Mouse (Mus musculus) lung, adult 18-20 months (tissue): ENCODE results near the gene Sema4b.

Experiments
- DNase-seq, 2 experiments: peaks; one replicate each; pipeline ENCODE4 v3.0.0; 2022; ENCODE audit warnings: mixed read lengths in 2 of 2

Gene Sema4b

DNA sequence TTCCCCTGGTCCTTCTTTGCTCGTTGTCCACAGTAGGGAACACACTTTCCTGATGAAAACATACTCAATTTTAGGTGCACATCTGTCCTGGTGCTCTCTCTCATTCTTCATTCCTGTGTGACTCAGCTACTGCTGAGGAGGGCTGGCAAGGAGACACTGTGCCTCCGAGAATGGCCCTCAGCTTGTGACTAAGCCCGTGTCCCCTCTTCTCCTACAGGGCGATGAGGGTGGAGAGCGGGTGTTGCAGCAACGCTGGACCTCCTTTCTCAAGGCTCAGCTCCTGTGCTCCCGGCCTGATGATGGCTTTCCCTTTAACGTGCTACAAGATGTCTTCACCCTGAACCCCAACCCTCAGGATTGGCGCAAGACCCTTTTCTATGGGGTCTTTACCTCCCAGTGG, 32.0 kb downstream of the Sema4b start:
- no peak for DNase-seq

DNA sequence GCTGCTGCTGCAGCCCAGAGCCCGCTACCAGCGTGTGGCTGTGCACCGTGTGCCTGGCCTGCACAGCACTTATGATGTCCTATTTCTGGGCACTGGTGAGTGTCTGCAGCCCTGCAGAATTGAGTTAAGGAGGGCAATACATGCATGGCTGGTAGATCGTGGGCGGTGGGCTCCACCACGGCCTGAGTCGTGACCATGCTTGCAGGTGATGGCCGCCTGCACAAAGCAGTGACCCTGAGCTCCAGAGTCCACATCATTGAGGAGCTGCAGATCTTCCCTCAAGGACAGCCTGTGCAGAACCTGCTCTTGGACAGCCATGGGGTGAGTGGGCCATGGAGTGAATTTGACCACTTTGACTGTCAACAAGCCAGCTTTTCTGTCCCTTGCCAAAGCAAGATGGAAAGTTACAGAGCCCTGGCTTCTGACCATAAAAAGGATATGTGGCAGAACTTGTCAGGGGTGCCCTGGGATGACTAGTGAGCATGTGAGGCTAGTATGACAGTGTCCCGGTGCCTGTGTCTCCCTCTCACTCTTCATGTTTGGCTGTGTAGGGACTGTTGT, 33.7 kb downstream of the Sema4b start:
- no peak for DNase-seq

DNA sequence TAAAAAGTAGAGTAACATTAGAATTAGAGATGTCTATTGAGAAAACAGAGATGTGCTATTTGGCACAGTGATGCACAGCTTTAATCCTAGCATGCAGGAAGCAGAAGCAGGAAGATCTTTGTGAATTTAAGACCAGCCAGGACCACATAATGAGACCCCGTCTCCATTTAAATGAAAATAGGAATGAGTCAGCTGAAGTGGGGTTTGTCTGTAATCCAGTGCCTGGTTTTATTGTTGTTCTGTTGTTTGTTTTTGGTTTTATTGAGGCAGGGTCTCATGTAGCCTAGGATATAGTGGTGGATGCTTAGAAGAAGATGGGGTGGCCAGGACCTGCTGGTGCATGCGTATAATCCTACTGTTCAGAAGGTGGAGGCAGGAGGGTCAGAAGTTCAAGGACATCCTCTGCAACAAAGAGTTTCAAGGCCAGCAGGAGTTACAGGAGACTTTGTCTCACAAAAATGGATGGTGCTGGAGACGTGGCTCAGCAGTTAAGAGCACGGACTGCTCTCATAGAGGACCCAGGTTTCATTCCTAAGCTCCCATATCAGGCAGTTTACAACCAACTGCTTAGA, 34.6 kb downstream of the Sema4b start:
- no peak for DNase-seq

DNA sequence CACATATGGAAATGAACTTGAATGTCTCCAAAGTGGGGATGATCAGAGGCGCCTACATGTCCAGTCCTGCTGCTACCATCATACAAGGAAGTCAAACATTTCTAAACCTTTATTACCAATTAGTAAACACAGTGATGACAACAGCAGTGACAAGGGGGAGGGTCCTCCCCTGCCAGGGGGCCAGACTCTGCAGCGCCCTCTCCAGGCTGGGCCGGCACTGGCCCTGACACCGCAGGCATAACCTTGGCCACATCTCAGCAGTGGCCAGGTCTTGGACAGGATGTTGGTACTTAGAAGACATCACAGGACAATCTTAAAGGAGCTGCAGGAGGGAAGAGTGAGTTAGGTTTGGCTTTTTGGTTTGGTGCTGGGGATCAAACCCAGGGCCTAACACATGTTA, 40.4 kb downstream of the Sema4b start:
- DNase-seq: no peak

DNA sequence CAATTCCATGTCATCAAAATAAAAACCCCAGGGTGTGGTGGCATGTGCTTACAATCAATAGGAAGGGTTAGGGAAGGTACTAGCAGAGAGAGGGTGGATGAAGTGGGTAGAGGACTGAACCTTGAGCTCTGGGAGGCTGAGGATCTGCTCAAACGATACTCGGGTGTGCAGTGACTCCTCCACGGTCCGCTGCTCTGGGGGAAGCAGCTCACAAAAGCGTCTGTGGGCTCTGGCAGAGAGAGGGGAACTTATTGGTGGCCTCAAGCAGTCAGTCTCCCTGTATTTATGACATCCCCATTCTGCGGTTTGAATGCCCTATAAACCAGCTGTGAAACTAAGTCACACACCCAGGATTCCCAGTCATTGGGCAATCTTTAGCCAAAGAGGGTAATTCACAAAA, 43.6 kb downstream of the Sema4b start:
- no peak for DNase-seq

DNA sequence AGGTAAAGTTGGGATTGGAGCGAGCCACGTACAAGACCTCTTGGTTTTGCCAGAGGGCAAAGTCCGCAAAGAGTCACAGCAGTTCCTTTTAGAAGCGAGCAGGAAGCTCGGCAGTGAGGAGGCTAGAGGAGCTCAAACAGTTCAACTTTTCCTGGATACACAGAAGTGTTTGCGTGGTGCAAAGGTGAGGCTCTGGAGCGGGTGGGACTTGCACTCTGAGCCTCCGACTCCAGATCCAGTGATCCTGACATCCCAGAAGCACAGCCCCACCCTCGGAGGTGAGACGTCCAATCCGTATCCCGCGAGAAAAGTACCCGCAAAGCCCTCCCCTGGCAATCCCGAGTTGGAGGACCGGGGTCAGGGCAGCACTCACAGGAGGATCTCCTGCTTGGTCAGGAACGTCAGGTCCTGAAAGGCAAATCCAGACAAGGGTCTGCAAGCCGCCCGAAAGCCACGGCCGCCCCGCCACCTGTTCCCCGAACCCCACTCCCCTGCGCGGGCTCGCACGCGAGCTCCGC, 45.4 kb downstream of the Sema4b start:
- peak in 1 of 2 experiments; percentile 73 for DNase-seq

DNA sequence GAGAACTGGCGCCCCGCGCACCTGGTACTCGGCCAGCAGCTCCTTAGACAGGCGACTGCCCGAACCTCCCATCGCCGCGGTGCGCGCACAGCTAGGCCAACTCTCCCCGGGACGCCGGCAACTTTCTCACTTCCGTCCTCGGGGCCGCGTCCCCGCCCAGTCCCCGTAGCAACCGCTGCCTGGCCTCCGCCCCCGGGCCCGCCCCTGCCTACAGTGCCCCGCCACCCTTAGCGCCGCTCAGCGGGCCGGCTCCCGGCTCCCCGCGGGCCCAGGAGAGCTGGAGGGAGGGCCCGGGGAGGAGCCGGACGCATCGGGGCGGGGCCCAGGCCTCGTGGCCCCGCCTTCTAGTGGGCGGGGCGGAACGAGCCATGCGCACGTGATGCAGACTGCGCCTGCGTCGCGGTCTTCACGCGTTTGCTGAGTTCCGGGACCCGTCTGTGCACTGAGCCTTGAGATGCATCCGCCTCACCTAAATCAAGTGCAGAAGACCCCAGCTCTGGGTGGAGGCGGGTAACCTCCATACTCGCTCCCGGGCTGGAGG, 45.9 kb downstream of the Sema4b start, which contains the start of the genes Cib1 and Gdpgp1:
Gene Cib1, minus strand, starts transcription at position 325 of the 541 bp plus-strand sequence.
Gene Gdpgp1, plus strand, starts transcription at position 377 of the 541 bp plus-strand sequence.
- peak; percentile 97 to 98 for DNase-seq

DNA sequence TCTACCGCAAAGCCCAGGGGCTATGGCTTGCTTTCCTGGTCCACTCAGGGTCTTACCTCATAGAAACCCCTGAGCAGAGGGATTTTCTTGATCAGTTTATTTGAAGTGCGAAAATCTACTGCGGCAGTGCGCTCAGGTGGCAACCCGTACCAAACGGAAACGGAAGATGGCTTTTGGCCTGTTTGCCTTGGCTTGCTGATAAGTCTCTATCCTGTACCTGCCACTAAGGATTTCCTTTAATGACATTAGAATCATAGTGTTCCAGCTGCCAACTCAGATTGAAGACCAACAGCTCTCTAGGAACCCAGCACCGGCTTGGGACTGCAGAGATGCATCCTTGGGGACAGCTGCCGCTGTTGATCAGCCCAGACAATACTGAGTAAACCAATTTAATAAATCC, 47.2 kb downstream of the Sema4b start:
- no peak for DNase-seq

DNA sequence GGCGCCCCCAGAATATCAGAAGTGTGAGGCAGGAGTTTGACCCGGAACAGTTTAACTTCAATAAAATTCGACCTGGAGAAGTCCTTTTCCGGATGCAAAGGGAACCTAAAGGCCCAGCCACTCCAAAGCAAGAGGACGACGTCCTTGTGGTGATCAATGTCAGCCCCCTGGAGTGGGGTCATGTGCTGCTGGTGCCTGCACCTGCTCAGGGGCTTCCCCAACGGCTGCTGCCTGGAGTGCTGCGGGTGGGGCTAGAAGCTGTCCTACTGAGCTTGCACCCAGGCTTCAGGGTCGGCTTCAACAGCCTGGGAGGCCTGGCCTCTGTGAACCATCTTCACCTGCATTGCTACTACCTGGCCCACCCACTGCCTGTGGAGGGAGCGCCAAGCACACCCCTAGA, 51.9 kb downstream of the Sema4b start:
- no peak for DNase-seq

DNA sequence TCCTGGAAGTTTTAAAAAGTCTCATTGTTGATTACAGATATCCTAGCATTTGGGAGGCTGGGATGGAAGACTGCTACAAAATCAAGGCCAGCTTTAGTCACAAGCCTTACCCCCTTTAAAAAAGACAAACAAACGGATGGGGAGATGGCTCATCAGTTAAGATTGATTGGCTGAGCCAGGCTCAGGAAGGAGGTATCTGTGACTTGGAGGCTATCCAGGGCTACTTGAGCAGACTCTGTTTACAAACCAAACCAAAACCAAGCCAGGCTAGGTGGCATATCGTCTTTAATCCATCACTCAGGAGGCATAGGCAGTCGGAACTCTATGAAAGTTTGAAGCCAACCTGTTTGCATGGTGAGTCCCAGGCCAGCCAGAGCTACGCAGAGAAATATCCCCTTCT, 55.0 kb downstream of the Sema4b start:
- no peak for DNase-seq

DNA sequence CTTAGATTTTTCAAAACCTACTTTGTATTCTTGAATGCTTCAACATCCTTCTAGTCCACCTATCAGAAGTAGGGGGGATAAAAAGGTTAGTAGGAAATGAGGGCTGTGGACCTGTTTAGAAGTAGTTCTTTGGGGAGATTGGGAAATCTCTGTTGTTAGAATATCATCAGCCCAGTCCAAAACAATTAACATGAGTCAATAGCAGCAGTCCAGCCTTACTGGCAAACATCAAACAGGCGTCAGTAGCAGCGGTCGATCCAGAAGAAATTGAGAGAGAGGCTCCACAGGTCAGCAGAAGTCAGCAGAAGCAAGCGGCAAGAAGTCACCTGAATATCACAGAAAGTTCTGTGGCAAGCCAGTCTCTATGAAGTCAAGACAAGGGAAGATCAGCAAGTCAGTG, 58.2 kb downstream of the Sema4b start:
- DNase-seq: no peak

DNA sequence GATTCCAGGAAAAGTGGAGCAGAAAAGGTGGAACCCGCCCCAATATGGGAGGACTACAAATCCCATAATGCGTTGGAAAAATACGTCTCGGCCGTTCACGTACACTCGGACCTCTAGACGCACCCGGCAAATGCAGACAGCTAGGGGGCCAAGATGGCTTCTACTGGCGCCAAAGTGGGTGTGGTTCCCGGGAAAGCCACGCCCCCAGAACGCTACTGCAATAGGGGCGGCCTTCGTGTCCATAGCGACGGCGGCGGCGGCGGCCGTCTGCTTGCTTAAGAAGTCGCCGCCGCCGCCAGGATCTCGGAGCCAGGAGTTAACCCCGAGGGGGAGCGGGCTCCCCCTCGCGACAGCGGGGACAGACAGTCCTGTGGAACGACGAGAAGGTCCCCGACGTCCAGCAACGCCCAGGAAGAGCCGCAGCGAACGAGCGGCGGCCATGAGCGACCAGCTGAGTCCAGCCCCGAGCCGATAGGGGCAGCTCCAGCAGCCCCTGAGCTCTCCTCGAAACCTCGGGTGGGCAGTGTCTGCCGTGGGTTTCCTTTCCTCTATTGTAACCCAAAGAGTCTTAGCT, 59.6 kb downstream of the Sema4b start, which contains the start of gene Ttll13:
Gene Ttll13, plus strand, starts transcription at position 229 of the 574 bp plus-strand sequence.
- peak; percentile 98 for DNase-seq

DNA sequence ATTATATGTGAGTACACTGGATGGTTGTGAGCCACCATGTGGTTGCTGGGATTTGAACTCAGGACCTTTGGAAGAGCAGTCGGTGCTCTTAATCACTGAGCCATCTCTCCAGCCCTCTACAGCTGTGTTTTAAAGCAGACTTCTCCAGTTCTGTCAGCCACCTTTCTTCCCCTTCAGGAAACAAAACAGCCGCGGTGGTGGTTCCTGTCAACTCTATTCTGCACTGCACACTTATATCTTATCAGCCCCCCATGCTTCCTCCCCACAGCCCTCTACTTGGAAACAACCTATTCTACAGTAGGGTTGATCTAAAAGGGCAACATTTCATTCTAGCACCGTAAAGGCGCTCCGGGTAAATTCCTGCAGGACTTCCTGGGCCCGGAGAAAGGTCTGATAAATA, 60.2 kb downstream of the Sema4b start:
- DNase-seq: no peak

DNA sequence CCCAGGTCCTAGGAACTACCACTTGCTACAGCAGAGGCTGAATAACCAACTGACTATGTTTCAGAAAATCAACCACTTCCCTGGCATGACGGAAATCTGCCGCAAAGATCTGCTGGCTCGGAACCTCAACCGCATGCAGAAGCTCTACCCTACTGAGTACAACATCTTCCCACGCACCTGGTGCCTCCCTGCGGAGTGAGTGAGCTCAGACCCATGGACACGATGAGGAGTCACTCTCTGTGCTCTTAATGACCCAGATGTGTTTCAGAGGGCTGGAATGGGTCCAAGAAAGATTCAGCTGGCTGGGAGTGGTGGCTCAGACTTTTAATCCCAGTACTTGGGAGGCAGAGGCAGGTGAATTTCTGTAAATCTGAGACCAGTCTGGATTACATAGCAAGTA, 65.8 kb downstream of the Sema4b start:
- DNase-seq: no peak

DNA sequence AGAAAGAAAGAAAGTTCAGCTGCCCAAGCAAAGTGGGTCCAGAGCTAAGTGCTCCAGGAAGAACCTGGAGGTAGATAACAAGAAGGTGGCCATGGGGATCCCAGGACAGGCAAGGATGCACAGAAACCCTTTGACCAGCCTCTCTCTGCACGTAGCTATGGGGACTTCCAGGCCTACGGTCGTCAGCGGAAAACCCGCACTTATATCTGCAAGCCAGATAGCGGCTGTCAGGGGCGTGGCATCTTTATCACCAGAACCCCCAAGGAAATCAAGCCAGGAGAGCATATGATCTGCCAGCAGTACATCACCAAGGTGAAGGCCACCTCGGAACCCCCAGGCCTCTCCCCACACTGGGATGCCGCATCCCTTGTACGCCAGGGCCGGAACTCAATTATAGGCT, 66.2 kb downstream of the Sema4b start:
- DNase-seq: no peak

DNA sequence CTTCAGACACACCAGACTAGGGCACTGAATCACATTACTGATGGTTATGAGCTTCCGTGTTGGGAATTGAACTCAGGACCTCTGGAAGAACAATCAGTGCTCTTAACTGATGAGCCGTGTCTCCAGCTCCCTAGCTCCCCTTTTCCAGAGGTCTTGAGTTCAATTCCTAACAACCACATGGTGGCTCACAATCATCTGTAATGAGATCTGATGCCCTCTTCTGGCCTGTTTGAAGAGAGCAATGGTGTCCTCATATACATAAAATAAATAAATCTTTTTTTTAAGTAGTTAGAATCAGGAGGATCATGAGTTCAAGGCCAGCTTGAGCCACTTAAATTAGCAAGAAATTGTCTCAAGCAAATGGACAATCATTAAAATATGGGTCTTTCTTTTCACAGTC, 69.3 kb downstream of the Sema4b start:
- no peak for DNase-seq

DNA sequence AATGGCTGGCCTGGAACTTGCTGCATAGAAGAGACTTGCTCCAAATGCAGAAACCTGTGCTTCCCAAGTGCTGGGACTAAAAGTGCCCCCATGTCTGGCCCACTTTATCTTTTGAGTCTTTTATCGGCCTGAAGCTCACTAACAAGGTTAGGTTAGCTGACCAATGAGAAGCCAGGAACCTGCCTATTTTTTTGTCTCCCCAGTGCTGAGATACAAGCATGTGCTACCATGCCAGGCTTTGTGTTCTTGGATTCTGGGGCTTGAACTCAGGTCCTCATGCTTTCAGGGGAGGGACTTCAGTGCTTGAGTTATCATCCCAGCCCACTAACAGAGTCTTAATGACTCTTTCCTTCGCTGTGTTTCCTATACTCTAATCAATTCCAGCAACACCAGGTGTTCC, 71.1 kb downstream of the Sema4b start:
- no peak for DNase-seq

DNA sequence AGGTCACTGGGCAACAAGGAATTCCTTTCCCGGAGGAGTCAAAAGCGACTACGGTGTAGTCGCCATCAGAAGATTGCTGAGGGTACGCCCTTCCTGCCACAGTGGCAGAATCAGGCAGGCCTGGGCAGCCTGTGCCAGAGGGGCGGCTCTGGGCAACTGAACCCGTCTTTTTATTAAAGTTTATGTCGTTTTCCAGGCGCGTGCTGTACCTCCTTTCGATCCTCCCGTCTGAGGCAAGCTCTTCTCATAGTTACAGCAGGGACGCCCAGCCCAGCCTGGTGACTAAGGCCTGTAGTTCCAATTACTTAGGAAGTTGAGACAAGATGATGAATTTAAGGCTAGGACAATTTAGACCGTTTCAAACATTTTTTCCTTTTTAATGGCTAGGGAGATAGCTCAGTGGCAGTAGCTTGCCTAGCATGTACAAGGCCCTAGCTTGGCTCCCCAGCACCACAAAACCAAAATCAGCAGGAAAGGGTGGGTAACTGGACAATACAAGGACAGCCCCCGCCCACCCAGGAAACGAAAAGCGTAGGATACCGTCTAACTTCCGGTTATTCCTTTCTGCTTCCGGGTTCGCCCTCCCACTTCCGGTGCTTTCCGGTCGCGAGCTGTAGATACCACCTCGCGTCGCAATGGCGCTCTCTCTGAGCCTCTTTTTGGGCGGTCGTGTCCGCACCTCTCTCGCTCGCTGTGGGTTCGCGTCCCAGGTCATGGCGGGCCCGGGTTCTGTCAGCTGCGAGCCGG, 74.2 kb downstream of the Sema4b start, which contains the start of gene Ngrn:
Gene Ngrn, plus strand, starts transcription at position 591 of the 747 bp plus-strand sequence.
- peak; percentile 87 to 93 for DNase-seq

DNA sequence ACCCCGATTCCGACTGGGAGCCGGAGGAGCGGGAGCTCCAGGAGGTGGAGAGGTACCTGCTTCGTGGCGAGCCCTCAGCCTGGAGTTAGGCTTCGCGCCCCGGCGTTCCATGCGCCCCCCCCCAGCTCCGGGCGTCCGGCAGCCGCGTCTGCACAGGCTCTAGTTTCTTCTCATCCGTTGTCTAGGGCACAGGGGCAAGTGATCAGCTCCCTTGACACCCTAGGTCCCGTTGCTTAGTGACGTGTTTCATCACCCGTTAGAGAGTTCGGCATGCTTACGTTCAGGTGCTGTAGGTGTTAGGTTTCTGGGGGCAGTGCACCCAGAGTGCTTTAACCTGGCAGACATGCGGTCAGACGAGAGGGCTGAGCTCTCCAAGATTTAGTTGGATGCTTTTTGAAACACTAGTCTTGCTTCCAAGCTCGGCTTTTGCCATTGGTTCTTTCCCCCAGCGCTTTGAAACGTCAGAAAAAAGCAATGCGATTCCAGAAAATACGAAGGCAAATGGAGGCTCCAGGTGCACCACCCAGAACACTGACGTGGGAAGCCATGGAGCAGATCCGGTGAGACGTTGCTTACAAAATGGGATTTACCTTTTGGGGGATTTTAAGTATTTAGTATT, 74.8 kb downstream of the Sema4b start:
- DNase-seq: peak in 1 of 2 experiments; percentile 43

DNA sequence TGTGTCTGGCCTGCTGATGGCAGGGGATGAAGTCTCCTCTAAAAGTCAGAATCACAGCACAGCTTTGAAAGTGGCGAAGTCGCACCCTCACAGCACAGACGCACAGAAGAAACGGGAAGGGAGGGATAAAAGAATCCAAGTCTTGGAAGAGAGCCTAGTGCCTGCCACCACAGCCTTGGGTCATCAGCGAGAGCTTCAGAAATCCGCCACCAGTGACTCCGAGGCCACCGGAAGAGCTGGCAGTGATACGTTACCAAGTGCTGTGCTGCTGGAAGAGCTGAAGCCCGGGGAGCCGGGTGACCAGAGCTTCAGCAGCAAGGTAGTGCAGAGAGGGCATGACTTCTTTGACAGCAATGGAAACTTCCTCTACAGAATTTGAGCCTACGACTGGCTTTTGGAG, 78.0 kb downstream of the Sema4b start:
- no peak for DNase-seq

DNA sequence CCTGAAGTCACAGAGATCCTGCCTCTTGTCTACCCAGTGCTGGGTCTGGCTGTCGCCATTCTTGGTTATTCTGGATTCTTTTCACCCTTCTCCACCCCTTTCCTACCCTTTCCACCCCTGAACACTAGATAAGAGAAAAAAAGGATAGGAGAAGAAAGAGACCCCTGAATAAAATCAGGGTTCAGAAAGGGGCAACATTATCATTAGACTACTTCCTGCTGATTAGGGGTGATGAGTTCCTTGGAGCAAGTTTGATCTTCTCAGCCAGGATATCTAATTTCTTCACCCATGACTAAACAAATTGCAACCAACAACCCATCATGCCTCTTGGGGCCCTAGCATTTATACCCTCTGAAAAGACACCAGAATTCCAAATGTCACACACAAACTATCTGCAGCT, 81.1 kb downstream of the Sema4b start:
- no peak for DNase-seq

DNA sequence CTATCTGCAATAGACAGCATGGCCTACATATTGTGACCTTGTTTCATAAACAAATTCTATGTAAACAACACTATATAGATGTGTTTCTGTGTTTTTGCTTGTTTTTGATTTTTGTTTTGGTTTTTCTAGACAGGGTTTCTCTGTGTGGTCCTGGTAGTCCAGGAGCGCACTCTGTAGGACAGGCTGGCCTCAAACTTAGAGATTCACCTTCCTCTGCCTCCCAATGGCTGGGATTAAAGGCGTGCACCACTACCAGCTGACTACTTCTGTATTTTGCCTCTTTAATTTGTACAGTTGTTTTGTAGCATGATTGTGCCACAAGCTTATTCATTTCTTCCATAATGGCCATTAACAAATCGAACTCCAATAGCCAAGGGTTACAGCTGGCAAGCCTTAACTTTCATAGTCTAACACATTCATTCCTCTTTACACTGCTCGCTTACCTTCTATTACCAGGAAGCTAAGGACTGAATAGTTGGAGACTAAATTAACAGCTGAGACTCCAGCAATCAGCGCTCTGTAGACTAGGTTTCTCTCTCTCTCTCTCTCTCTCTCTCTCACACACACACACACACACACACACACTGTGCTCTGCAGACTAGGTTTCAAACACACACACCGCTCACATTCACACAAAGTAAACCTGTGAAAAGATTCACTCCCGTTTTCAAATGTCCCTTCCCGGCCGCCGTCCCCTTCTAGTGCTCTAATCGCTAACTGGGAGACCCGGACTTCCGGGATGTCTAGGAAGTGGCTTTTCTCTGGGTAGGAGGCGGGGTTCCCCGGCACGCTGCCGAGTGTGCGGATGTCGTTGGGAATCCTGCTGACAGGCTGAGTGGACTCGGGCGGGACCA, 82.5 kb downstream of the Sema4b start, which contains the start of gene Vps33b:
Gene Vps33b, plus strand, starts transcription at position 753 of the 854 bp plus-strand sequence.
- peak; percentile 96 for DNase-seq
